Mouse (Mus musculus) hindbrain, embryonic 16.5 days (tissue): ENCODE results near the gene Apoe. TPM values are rescaled to one million over a fixed set of nuclear protein-coding genes. Genes with fewer than 3 reads are reported as not detected.

Experiments
- ATAC-seq: fragments of 200-750 bp; cut with Nextera tagmentation; 2 replicates; pipeline ENCODE4 v1.8.0; 2017; ENCODE audit warnings: moderate TSS enrichment, moderate library complexity
- H3K27ac ChIP-seq: fragments of 300-500 bp; sonication (generic); 2 replicates; pipeline ENCODE4 v1.5.1; 2014; ENCODE audit warnings: low read depth, mild to moderate bottlenecking, control low read depth, low read length, moderate library complexity
- H3K27me3 ChIP-seq: fragments of 300-500 bp; sonication (generic); replicated peaks from 2 replicates; pipeline ENCODE4 v1.6.1; 2014; ENCODE audit warnings: low read length; ENCODE audit not compliant: control insufficient read depth, insufficient read depth
- H3K36me3 ChIP-seq: fragments of 300-500 bp; sonication (generic); 2 replicates; pipeline ENCODE4 v1.6.1; 2014; ENCODE audit warnings: mild to moderate bottlenecking, low read length, moderate library complexity, mixed read lengths; ENCODE audit not compliant: control insufficient read depth, insufficient read depth
- H3K4me1 ChIP-seq: fragments of 300-500 bp; sonication (generic); 2 replicates; pipeline ENCODE4 v1.6.1; 2014; ENCODE audit warnings: low read depth, low read length; ENCODE audit not compliant: control insufficient read depth, insufficient read depth
- H3K4me2 ChIP-seq: fragments of 300-500 bp; sonication (generic); 2 replicates; pipeline ENCODE4 v1.6.1; 2014; ENCODE audit warnings: mild to moderate bottlenecking, low read length, control low read depth, moderate library complexity
- H3K4me3 ChIP-seq: fragments of 300-500 bp; sonication (generic); 2 replicates; pipeline ENCODE4 v1.5.1; 2014; ENCODE audit warnings: mild to moderate bottlenecking, low read length, control low read depth, moderate library complexity
- H3K9ac ChIP-seq: fragments of 300-500 bp; sonication (generic); 2 replicates; pipeline ENCODE4 v1.6.1; 2014; ENCODE audit warnings: low read depth, mild to moderate bottlenecking, control low read depth, low read length, moderate library complexity
- H3K9me3 ChIP-seq: fragments of 300-500 bp; sonication (generic); 2 replicates; pipeline ENCODE4 v1.6.1; 2014; ENCODE audit warnings: mild to moderate bottlenecking, low read length, moderate library complexity; ENCODE audit not compliant: control insufficient read depth
- WGBS: fragments of 180-500 bp; shearing (Covaris S2); extraction: QIAGEN DNeasy Blood & Tissue Kit; methylation state at CpG from one replicate; pipeline ENCODE4 v1.1.7; 2014; 5-methylcytosine and 5-hydroxymethylcytosine counted together
- polyA plus RNA-seq: library from polyadenylated mRNA; unstranded; fragments of >200 nt; fragmentation: Nextera tagmentation; extraction: Ambion mirVana; gene quantifications from 2 replicates; pipeline ENCODE4 v1.2.1, GENCODE M21; 2015

Gene Apoe
- polyA plus RNA-seq, 1 experiment from 2014 or later = 1,414 TPM

DNA sequence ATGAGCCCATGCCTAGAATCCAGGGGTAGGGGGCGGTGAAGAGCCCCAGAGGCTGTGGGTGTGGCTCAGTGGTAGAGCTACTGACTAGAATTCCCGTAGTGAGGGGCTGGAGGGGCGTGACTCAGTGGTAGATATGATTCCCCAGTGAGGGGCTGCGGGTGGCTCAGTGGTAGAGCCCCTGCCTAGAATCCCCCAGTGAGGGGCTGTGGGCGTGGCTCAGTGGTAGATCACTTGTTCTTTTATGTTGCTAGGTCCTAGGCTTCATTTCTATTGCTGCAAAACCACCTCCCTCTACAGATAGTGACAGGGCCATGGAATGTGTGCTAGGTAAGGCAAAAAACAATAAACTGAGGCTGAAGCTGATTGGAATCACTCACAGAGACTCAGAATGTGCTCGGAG is 3.1 kb downstream of the Apoe start:
- H3K36me3 ChIP-seq = peaks cover 3% of the 10 kb centered on the region; the same call in 1 of the 2 replicates
- no peak overlapping the region for H3K4me2 ChIP-seq
- H3K9ac ChIP-seq = no peak overlapping the region
- no peak overlapping the region for H3K27ac ChIP-seq
- WGBS = 76% methylated on average over 6 of the region's 6 CpGs
- no peaks in the 10 kb centered on the region for H3K9me3 ChIP-seq
- no peak for ATAC-seq
- H3K4me3 ChIP-seq = no peak overlapping the region
- peaks cover 17% of the 10 kb centered on the region for H3K4me1 ChIP-seq
- H3K27me3 ChIP-seq = no peaks in the 10 kb centered on the region

GRCm38 (mm10) chr7:19695213-19695594 is 3.8 kb downstream of the Apoe start:
- H3K4me3 ChIP-seq = no peak overlapping the region
- peak overlapping the region; percentile 19; the same call in 1 of the 2 replicates for H3K27ac ChIP-seq
- peaks cover 16% of the 10 kb centered on the region for H3K4me1 ChIP-seq
- H3K36me3 ChIP-seq = peaks cover 3% of the 10 kb centered on the region; the same call in 1 of the 2 replicates
- 59% methylated on average over 8 of the region's 8 CpGs for WGBS
- no peak overlapping the region for H3K9ac ChIP-seq
- H3K4me2 ChIP-seq = no peak overlapping the region
- ATAC-seq = no peak
- H3K9me3 ChIP-seq = no peaks in the 10 kb centered on the region
- no peaks in the 10 kb centered on the region for H3K27me3 ChIP-seq

DNA sequence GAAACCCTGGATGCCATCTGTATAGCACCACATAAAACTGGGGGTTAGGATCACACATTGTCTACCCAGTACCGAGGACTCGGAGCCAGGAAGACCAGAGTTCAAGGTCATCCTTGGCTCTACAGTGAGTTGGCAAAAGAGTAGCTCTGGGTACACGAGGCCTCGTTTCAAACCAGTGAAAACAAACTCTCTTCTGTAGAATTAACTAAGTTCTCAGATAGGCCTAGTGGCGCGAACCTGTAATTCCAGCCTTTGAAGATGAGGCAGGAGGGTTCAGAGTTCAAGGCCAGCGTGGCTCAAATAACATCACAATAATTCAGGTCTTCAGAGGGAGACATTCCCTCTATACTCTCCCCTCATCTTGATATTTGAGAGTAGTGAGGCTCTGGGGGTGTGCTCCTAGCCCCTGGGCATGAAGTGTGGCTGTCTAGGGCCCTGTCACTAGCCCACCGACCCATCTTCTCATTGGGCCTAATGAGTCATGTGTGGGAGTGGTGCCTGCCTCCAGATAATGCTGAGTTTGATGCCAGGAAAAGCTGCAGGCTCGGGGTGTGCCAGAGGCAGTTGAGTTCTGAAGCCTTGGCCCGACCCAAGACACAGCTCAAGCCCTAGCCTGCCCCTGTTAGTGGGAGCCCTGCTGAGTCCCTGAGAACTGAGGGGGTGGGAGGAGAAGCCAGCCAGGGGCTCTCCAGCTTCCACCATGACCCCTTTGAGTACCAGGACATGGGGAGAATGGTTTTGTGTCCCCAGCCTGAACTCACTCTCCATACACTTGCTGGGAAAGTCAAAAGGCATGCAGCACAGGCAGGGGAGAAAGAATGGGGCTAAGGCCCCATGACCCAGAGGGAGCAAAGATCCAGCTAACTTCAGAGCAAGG is 4.4 kb downstream of the Apoe start:
- Histone ChIP-seq H3K4me1 (peaks cover 16% of the 10 kb centered on the region), H3K9ac (no peak overlapping the region), H3K27me3 (no peaks in the 10 kb centered on the region), H3K27ac (peak overlapping the region; percentile 19), H3K9me3 (no peaks in the 10 kb centered on the region), H3K36me3 (peaks cover 3% of the 10 kb centered on the region; the same call in 1 of the 2 replicates), H3K4me3 (no peak overlapping the region), H3K4me2 (no peak overlapping the region)
- ATAC-seq = no peak
- 86% methylated on average over 10 of the region's 10 CpGs for WGBS

DNA sequence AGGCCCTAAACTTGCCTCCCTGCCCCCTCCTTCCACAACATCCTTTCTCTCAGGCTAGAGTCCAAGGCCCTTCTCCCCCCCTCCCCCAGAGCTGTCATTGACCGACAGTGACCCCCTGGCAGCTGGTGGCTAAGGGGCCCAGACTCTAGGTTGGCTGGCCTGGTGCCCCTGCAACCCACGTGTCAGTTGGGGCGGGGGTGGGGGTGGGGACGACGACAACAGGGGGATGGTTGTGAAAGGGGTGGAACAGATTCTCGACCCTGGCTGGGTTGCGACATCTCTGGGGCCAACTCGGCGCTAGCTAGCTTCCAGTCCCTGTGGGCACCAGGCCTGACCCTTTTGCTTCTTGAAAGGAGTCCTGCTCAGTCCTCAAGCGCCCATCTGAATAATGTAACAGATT is 5.6 kb downstream of the Apoe start:
- WGBS = 19% methylated on average over 10 of the region's 10 CpGs
- H3K4me3 ChIP-seq = no peak overlapping the region
- ATAC-seq = peak; percentile 83
- no peak overlapping the region for H3K9ac ChIP-seq
- peaks cover 4% of the 10 kb centered on the region for H3K4me1 ChIP-seq
- no peak overlapping the region for H3K4me2 ChIP-seq
- H3K27ac ChIP-seq = peak overlapping the region; percentile 41
- H3K9me3 ChIP-seq = no peaks in the 10 kb centered on the region
- peaks cover 3% of the 10 kb centered on the region; the same call in 1 of the 2 replicates for H3K36me3 ChIP-seq
- H3K27me3 ChIP-seq = no peaks in the 10 kb centered on the region

GRCm38 (mm10) chr7:19691873-19692865 is 6.8 kb downstream of the Apoe start, which contains the start of gene Apoc1:
Apoc1 (minus strand) TSS chr7:19692660.
- no peaks in the 10 kb centered on the region for H3K4me1 ChIP-seq
- H3K27ac ChIP-seq = peak within 1 kb of the TSS; percentile 32; the same call in 1 of the 2 replicates
- peaks cover 3% of the 10 kb centered on the region; the same call in 1 of the 2 replicates for H3K36me3 ChIP-seq
- peak within 1 kb of the TSS; percentile 18; the same call in 1 of the 2 replicates for H3K9ac ChIP-seq
- WGBS = 54% methylated on average over 28 of the region's 28 CpGs
- ATAC-seq = no peak
- H3K4me3 ChIP-seq = no peak within 1 kb of the TSS
- no peak within 1 kb of the TSS for H3K4me2 ChIP-seq
- H3K9me3 ChIP-seq = no peaks in the 10 kb centered on the region
- H3K27me3 ChIP-seq = no peaks in the 10 kb centered on the region

DNA sequence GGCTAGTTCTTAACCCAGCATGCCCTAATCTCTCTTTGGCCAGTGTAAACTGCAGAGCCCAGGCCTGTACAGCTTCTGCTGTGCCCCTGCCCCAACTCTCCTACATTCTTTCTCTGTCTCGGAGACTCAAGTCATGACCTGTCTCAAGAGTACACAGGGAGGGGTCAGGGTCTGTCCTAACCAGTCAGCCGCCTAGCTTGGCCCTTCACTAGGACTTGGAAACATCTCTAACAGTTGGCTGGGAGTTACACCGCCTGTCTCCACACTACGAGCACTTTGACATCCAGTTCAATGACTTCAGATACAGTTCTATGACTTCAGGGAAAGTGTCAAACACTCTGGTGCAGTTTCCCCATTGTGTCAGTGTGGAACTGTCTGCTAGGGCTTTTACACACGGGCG is 7.6 kb downstream of the Apoe start:
- H3K9ac ChIP-seq = no peak overlapping the region
- H3K4me1 ChIP-seq = no peaks in the 10 kb centered on the region
- no peak overlapping the region for H3K27ac ChIP-seq
- H3K36me3 ChIP-seq = peaks cover 1% of the 10 kb centered on the region; the same call in 1 of the 2 replicates
- WGBS = 82% methylated on average over 6 of the region's 6 CpGs
- no peak for ATAC-seq
- no peak overlapping the region for H3K4me3 ChIP-seq
- no peak overlapping the region for H3K4me2 ChIP-seq
- no peaks in the 10 kb centered on the region for H3K9me3 ChIP-seq
- H3K27me3 ChIP-seq = no peaks in the 10 kb centered on the region

- Histone ChIP-seq H3K9ac (no peak overlapping the region), H3K4me2 (no peak overlapping the region)
- 89% methylated on average over 4 of the region's 4 CpGs for WGBS
Observed at GRCm38 (mm10) chr7:19690845-19691244, 8.1 kb downstream of the Apoe start.

GRCm38 (mm10) chr7:19688611-19689010 is 10.4 kb downstream of the Apoe start:
- no peak for ATAC-seq
- Histone ChIP-seq H3K9ac (no peak overlapping the region), H3K9me3 (no peaks in the 10 kb centered on the region), H3K27me3 (no peaks in the 10 kb centered on the region), H3K36me3 (no peaks in the 10 kb centered on the region), H3K4me3 (no peak overlapping the region), H3K4me1 (no peaks in the 10 kb centered on the region), H3K27ac (no peak overlapping the region), H3K4me2 (no peak overlapping the region)
- 90% methylated on average over 2 of the region's 2 CpGs for WGBS

More at GRCm38 (mm10) chr7:19690845-19691244, 8.1 kb downstream of the Apoe start:
- H3K36me3 ChIP-seq = no peaks in the 10 kb centered on the region
- no peak overlapping the region for H3K4me3 ChIP-seq
- no peak overlapping the region for H3K27ac ChIP-seq
- no peaks in the 10 kb centered on the region for H3K27me3 ChIP-seq
- H3K9me3 ChIP-seq = no peaks in the 10 kb centered on the region
- no peaks in the 10 kb centered on the region for H3K4me1 ChIP-seq
- ATAC-seq = no peak
